Mouse (Mus musculus) heart, postnatal 4 days (tissue): ENCODE measurements around the gene Stk11ip. TPM values are rescaled to one million over a fixed set of nuclear protein-coding genes. Genes with fewer than 3 reads are reported as not detected.

Experiments
- DNase-seq: peaks from one replicate; pipeline ENCODE4 v3.0.0; 2021
- total RNA-seq, 2 experiments: library from RNA; stranded (reverse); gene quantifications; 2 replicates each; pipeline ENCODE4 v1.2.3; 2021

Gene Stk11ip
- total RNA-seq, 2 experiments from 2014 or later = 15.7 to 16.7 TPM

DNA sequence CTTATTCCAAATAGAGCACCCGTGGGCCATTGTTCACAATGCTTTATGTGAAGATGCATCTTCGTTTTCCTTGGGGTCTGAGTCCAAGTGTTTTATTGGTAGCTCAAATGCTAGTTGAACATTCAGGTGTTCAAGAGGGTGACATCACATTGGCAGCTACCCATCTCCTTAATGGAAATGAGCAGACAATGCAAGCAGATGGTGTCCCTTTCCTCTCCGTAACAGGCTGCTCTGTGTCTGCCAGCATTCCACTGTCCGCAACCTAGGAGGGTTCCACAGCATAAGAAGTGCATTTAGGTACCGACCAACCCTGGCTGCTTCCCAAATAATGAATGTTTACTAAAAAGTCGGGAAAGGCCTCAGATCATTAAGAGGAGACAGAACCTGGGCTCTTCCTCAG lies 51.4 kb downstream of the Stk11ip start:
- DNase-seq = no peak

DNA sequence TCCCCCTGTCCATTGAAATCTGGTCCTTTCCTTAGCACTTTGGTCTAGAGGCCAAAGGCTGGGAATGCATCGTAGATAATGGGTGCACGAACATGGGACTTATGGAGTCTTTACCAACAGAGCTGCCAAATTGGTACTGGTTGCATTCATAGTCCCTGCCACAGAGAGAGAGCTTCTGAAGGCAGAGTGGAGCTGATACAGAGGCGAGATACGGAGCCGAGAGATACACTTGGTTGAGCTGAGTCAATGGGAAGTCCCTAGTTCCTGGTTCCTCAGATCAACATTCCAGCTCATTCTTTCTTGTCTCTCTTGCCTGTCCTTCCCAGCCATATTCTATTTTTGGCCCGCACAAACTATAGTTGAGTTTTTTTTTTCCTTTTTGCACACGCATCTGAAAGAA lies 52.4 kb downstream of the Stk11ip start:
- no peak for DNase-seq

DNA sequence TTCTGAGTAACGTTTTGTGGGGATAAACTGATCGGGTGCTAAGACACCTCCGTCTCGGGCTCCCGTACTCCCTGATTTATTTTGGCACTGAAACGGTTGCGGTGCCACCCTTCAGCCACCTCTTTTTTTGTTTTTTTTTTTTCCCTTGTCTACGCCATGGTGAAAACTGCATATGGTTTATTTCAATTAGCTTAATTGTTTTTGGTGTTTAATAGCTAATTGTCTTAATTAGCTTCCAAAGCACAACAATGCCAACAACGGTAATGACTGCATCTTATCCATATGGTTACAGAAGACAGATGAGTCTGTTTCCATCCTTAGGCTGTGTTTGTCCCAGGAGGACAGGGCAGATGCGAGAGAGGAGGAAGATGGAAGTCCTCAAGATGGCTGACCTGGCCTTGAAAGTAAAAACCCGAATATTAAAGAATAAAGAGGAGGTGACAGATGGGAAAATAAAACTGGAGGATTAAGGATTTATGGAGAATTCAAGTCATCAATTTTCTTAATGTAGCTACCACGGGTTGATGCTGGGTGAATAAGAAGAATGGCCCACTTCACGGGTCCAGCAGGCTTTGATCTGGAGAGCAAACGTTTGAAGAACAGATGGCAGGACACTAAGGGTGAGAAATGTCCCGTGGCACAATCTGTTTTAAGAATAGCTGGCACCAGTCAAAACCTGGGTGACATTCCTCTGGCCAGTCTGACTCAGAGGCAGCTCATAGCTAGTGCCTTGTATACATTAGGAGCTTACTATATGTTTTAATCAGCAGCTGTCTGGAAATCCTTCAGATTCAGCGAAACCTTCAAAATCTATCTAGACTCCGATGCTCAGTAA lies 53.4 kb downstream of the Stk11ip start:
- DNase-seq = no peak

DNA sequence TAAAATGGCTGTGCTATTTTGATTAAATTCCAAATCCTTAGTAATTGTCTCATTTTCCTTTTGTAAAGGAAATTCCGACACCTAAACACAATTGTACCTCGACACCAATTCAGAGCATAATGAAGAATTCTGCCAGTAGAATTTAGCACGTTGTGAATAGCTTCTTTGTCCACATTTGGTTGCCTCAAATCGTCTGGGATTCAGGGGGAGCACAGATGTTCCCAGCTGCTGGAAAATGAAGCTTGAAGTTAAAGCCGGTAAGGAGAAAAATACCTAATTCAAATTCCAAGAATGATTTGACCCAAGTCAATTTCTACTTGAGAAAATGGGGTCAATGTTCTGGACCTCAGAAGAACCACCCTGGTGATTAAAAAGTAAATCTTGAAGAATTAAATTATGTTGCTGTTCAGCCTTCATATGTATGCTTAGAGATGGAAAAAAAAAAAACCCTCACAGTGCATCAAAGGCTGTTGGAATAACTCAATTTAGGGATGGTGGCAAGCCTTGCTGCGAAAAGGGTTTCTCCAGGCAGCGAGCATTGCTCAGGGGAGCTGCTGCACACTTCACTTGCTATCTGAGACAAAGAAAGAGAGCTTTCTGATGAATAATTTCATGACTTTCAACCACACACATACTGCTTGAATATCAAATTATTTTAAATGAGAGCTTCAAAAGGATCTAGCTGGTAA lies 60.8 kb downstream of the Stk11ip start:
- DNase-seq = peak; percentile 26

DNA sequence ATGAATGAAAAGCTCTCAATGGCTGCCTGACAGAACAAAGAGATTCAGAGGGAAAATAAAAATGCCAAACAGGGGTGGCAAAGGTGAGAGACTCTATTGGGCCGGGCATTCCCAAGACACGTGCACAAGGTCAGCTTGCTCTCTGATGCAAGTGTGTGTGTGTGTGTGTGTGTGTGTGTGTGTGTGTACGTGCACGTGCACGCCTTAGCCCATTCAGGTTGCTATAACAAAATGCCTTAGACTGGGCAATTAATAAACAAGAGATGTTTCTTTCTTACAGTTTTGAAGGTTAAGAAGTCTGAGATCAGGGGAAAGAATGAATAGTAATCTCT lies 61.3 kb downstream of the Stk11ip start:
- DNase-seq = no peak

DNA sequence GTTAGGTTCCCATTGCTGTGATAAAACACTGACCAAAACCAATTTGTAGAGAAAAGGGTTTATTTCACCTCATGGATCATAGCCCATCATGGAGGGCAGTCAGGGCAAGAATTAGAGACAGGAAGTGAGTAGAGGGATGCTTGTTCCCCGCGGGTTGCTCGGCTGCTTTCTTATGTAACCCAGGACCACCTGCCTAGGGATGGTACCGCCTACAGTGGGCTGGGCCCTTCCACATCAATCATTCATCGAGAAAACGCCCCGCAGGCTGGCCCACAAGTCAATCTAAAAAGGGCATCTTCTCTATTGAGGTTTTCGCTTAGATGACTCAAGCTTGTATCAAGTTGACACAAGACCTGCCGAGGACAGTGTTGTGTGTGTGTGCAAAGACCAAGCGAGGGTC lies 61.7 kb downstream of the Stk11ip start:
- no peak for DNase-seq

DNA sequence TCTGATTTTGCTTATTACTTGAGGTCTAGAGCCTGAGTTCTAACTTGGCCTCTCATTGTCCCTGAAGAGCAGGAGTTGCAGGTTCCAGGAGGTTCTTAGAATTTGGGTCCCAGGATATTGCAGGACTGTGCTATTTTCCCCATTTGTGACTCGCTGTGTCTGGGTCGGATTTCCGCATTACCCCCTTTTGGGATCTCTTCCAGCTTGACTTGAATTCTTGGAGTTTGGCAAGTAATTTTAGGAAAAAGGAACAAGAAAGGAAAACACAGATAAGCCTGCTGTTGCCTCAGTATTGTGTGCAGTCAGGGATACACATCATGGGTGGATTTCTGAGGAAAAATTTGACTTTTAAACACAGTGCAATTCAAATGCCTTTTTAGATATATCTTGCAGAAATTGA lies 65.5 kb downstream of the Stk11ip start:
- DNase-seq = peak; percentile 21

Other genes with a start within 250 kb of the Stk11ip start
- not detected for gene Resp18, start 243.1 kb upstream of the Stk11ip start, total RNA-seq
- gene Dnpep, start 203.5 kb upstream of the Stk11ip start, total RNA-seq = 10 to 100 TPM; 89.5 to 89.8 TPM
- 100 to 1,000 TPM; 742 to 747 TPM for gene Des, start 161.2 kb upstream of the Stk11ip start, total RNA-seq
- 100 to 1,000 TPM; 121 to 123 TPM for gene Speg, start 146.2 kb upstream of the Stk11ip start, total RNA-seq
- gene Gmppa, start 85.6 kb upstream of the Stk11ip start, total RNA-seq = 10 to 100 TPM; 41.1 to 41.4 TPM
- not detected for gene Asic4, start 71.1 kb upstream of the Stk11ip start, total RNA-seq
- gene Chpf, start 42.2 kb upstream of the Stk11ip start, total RNA-seq = 10 to 100 TPM; 38.0 to 38.7 TPM
- gene Tmem198, start 42.0 kb upstream of the Stk11ip start, total RNA-seq = 1 to 10 TPM in 1 of 2 experiments, under 1 TPM in 1; 0.55 to 1.1 TPM
- gene Obsl1, start 15.1 kb upstream of the Stk11ip start, total RNA-seq = 100 to 1,000 TPM; 196 to 210 TPM
- gene Inha, start 14.5 kb upstream of the Stk11ip start, total RNA-seq = 10 to 100 TPM in 1 of 2 experiments, 1 to 10 TPM in 1; 10.0 to 10.3 TPM
- gene Slc4a3, start 24.7 kb downstream of the Stk11ip start, total RNA-seq = 100 to 1,000 TPM; 121 to 125 TPM